Mouse (Mus musculus) lung, postnatal 14 days (tissue): ENCODE measurements around the gene Tmem203.

Experiments
- DNase-seq: peaks from one replicate; pipeline ENCODE4 v3.0.0; 2021

Tmem203 gene

GRCm38 (mm10) chr2:25264851-25265250 lies 9.6 kb downstream of the Tmem203 start:
- DNase-seq = no peak

- DNase-seq = no peak
Measured at GRCm38 (mm10) chr2:25265897-25266656, 10.8 kb downstream of the Tmem203 start.

DNA sequence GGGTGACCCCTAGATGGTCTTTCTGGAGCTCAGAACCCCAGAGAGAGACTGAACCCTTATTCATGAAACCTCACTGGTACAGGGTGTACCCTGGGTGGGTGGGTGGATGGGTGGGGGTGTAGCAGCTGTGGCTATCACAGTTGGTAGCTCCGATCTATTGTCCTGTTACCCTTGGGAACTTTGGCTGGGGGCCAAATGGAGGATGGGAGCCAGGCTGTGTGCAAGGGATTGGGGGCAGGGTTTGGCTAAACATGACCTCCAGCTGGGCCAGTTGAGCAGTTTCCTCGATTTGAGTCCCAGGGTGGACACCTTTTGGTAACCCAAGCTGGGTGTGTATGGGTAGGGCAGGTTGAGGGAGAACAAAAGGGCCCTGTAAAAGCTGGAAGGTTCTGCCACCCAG lies 11.5 kb downstream of the Tmem203 start:
- DNase-seq = peak; percentile 37

DNA sequence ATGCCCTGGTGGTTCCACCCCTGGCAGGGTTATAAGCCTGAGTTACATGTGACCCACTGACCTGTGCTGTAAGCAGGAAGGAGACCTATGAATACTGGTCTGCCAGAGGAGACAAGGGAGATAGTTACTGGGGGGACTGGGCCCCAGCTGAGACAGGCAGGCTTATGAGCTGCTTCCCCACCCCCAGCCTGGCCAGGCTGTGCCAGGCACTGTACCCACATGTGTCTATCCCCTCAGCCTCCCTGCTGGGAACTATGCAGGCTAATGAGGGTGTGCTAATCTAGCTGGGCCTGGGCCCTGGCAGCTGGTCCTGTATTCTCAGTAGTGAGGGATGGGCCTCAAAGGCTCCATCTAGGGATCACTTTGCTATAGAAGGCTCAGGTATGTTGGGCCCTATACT lies 12.0 kb downstream of the Tmem203 start:
- no peak for DNase-seq

DNA sequence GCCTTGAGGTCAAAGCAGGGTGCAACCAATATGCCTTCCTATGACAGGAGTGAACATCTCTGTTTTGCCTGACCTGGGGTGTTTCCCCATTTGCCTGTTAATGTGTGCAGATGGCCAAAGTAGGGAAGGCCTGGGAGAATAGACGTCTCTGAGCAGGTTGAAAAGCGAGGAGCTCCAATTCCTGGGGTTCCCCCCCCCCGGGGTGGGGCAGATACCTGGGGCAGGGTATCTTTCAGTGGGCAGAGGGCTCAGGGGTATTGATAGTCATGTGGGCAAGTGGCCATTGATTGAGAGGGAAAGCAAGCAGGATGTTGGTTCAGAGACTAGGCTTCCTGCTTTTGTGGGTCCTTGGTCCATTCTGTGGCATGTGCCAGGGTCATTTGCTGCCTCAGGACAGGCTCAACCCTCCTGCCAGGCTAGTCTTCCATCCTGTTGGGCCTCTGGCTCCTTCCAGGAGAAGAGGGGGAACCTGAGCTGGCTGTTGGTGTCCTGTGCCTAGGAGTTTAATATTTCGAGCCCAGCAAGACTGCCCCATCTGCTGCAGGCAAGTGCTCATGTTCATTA lies 12.6 kb downstream of the Tmem203 start:
- DNase-seq = no peak

- DNase-seq = peak; percentile 99
Measured at GRCm38 (mm10) chr2:25271827-25272511, 16.7 kb downstream of the Tmem203 start, which contains the start of the genes Ssna1 and Anapc2. TSS of gene Ssna1 (minus strand) at chr2:25272438. TSS of gene Anapc2 (plus strand) at chr2:25272478.

- no peak for DNase-seq
Measured at GRCm38 (mm10) chr2:25272515-25272914, 17.3 kb downstream of the Tmem203 start.

DNA sequence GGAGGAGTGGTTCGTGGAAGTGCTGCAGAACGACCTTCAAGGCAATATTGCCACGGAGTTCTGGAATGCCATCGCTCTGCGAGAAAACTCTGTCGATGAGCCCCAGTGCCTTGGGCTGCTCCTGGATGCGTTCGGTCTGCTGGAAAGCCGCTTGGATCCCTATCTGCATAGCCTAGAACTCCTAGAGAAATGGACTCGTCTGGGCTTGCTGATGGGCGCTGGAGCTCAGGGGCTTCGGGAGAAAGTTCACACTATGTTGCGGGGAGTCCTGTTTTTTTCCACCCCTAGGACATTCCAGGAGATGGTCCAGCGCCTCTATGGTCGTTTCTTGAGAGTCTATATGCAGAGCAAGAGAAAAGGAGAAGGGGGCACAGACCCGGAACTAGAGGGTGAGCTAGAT lies 17.8 kb downstream of the Tmem203 start:
- no peak for DNase-seq

DNA sequence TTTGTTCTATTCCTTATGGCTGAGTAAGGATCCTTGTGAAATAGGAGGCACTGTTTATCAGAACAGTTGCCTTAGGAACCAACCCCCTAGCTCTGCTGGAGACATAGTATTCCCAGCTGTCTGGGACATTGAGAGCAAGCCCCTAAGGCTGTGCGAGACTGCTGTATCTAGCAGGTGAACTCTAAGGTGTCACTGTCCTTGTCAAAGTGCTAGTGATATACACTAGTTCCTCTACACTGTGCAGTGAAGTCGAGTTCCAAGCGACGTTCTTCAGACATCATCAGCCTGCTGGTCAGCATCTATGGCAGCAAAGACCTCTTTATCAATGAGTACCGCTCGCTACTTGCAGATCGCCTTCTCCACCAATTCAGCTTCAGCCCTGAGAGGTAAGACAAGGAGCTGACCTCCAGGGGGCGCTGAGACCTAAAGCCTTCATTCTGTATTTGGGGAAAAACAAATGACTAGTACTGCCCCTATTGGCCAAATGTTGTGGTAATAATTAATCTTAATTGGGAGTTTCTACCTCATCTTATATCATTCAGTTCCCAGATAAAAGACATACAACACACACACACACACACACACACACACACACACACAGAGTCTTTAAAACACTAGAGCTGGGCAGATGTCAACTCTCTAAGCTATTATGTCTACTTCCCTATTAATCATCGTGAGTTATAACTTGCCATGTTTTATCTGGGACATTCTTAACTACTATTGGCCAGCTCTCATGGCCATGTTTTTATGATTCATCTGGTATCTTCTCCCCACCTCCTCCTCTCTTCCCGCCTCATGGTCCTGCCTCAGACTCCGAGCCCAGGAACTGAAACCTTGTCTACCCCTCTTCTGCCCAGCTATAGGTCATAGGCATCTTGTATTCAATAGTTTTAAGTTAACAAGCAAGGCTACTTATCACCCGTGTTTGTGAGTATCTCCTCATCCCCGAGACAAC lies 24.0 kb downstream of the Tmem203 start:
- DNase-seq = peak; percentile 91

DNA sequence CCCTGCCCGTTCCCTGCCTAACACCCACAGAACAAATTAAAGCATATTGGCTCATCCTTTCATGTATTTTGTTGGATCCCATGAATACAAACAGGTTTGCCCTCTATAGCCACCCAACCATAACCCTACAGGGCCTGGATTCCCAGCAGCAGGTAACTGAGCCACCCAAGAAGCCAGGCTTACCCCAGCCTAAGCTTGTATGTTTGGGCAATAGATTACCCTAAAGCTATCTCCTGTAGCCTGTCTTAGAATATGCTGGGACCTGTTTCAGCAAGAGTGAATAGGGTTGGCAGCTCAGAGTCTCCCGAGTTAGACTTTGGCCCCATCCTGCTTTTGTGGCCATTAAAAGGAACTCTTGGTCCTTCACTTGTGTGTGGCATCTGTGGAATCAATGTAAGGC lies 30.3 kb downstream of the Tmem203 start:
- no peak for DNase-seq

DNA sequence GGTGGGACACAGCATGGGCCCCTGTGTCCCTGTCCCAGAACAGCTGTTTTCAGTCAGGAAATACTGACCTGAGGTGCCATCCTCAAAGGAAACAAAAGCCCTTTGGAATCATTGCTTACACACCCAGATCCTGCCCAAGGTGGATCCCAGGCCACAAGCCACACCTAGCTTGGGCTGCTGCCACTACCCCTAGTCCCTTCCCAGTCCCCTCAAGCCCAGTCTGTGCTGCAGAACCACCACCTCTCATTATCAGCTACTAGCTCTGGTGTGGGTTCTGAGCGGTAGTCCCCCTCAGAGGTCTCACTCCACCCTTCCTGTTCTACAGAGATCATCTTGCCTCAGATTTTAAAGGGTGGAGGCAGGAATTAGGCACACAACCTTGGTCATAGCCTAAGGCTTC lies 31.1 kb downstream of the Tmem203 start:
- DNase-seq = no peak

GRCm38 (mm10) chr2:25286837-25287636 lies 31.8 kb downstream of the Tmem203 start:
- peak; percentile 58 for DNase-seq

- DNase-seq = no peak
Measured at GRCm38 (mm10) chr2:25287927-25288649, 32.8 kb downstream of the Tmem203 start, which contains the start of gene Tmem210. TSS of gene Tmem210 (plus strand) at chr2:25288145.

DNA sequence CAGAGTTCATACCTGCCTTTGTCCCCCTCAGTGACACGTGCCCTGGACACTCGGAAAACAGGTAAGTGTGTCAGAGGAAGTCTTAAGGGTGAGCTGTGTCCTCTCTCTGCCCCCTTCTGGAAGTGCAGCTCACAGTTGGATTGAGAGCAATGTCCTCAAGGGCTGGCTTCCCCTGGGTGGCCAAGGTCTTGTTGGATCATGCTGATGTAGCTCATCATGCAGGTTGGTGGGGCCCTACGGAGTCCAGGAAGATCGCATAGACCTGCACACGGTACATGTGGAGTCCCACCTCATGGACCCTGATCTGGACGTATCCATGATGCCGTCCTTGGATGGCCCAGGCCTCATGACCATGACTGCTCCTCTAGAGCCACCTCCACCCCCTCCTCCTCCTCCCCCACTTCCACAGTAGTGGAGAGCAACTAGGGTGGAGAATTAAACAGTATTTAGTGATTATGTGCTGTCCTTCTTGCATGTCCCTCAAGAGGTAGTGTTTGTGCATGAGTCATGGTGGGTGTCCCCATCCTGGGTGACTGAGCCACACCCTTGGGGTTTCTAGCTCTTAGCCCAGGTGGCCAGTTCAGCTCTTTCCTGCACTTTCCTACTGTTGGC lies 33.6 kb downstream of the Tmem203 start:
- no peak for DNase-seq

DNA sequence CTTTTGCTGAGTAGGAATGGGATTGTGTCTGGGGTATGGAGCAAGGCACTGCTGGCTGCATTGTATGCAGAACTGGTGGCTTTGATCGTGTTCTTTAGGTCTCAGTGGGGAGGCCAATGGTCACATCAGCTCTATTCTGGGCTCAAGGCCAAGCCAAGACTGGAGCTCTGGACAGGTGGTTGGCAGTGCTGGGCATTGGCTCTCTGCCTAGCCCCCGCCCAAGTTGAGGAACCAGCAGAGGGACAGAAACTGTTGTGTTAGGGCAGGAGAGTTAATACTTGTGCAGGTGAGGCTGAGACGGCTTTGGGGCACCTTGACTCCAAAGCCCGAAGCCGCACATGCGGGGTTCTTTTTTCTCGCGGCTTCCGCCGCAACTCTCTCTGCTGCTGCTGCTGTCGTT lies 34.4 kb downstream of the Tmem203 start, which contains the start of gene Lrrc26:
TSS of gene Lrrc26 (plus strand) at position 265 of the 400 bp plus-strand sequence.
- peak; percentile 44 for DNase-seq

- DNase-seq = peak; percentile 16
Measured at GRCm38 (mm10) chr2:25290101-25290815, 35.0 kb downstream of the Tmem203 start.

- DNase-seq = peak; percentile 19
Measured at GRCm38 (mm10) chr2:25290816-25291130, 35.5 kb downstream of the Tmem203 start.

DNA sequence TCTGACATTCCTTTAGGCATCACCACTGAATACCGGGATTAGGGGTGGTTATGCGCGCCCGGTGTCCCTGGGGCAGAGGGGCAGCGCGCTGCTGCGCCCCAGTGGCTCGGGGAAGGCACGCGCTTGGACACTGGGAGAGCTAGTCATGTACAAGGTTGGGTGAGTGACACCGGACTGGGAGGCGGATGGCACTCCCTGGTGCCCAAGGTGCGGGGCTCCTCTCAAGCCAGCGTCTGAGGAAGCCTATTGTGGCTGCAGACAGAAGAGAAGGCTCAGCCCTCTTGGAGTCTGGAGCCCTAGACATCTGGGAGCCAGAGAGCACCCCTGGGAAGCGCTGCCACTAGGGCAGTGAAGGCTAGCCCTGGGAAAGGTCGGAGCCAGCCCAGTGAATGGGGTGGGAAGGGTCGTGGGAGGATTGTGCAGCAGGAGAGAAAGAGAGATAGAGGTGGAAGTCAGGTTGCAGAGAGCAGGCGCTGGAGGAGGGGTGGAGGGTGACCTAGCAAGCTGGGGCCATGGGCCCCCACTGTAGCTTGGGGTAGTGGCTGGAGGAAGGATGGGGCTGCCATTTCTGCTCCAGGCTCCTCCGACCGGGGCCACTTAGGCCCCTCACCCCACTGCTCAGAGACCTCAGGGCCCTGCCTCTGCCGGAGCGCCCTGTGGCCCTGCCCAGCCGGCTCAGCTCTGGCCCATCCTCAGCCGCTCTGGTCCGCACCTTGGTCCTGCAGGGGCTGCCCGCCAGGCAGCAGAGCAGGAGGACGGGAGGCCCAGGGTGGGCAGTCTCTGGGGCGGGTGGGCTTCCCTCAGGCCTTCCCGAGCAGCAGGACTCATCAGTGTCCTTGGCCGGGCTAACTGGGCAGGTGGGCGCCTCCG lies 36.2 kb downstream of the Tmem203 start:
- peak; percentile 15 for DNase-seq

DNA sequence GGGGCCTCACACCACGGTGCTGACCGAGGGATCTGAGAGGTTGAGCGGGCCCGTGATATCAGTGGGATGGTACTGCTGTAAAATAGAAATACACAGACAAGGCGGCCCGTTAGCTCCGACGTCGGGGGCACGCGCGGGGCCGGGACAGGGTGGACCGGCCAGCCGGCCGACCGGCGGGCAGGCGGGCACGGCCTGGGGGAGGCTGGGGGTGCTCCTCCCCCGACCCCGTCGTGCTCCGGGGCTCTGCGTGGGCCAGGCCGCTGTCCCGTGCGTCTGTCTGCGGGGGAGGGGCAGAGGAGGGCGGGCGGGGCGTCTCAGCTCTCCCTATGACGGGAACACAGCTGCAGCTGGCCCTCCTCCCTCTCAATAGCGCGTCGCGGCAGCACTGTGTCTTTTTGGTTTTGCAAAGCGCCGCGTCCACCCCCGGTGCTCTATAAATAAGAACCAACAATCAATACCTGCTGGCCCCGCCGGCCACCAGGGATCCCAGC lies 36.9 kb downstream of the Tmem203 start:
- peak; percentile 44 for DNase-seq
